Mouse (Mus musculus) limb, embryonic 13.5 days (tissue): ENCODE measurements at regions not wholly inside any gene's neighbourhood (a gene's known extent, or its start where the extent isn't known, plus 50 kb on each side); places are given as distances from the start of the nearest gene placed in this dataset.

Experiments
- ATAC-seq: fragments of 200-750 bp; cut with Nextera tagmentation; 2 replicates; pipeline ENCODE4 v1.8.0; 2017; ENCODE audit warnings: low read depth, moderate number of reproducible peaks, moderate TSS enrichment; ENCODE audit not compliant: low FRiP score
- H3K27ac ChIP-seq: fragments of 300-500 bp; sonication (generic); 2 replicates; pipeline ENCODE4 v1.5.1; 2015; ENCODE audit warnings: inconsistent platforms, mild to moderate bottlenecking, moderate library complexity
- H3K27me3 ChIP-seq: fragments of 300-500 bp; sonication (generic); 2 replicates; pipeline ENCODE4 v1.6.1; 2015; ENCODE audit warnings: mild to moderate bottlenecking, inconsistent platforms
- H3K36me3 ChIP-seq: fragments of 300-500 bp; sonication (generic); 2 replicates; pipeline ENCODE4 v1.6.1; 2015; ENCODE audit warnings: inconsistent platforms, mild to moderate bottlenecking, moderate library complexity
- H3K4me1 ChIP-seq: fragments of 300-500 bp; sonication (generic); 2 replicates; pipeline ENCODE4 v1.6.1; 2015; ENCODE audit warnings: inconsistent platforms
- H3K4me2 ChIP-seq: fragments of 300-500 bp; sonication (generic); replicated peaks from 2 replicates; pipeline ENCODE4 v1.6.1; 2015; ENCODE audit warnings: inconsistent platforms, mild to moderate bottlenecking, moderate library complexity
- H3K4me3 ChIP-seq: fragments of 300-500 bp; sonication (generic); 2 replicates; pipeline ENCODE4 v1.5.1; 2015; ENCODE audit warnings: moderate library complexity, mild to moderate bottlenecking, inconsistent platforms
- H3K9ac ChIP-seq: fragments of 300-500 bp; sonication (generic); 2 replicates; pipeline ENCODE4 v1.6.1; 2015; ENCODE audit warnings: mild to moderate bottlenecking, inconsistent platforms
- H3K9me3 ChIP-seq: fragments of 300-500 bp; sonication (generic); 2 replicates; pipeline ENCODE4 v1.6.1; 2016; ENCODE audit warnings: inconsistent platforms
- WGBS: fragments of 180-500 bp; shearing (Covaris S2); methylation state at CpG from one replicate; pipeline ENCODE4 v1.1.7; 2015; 5-methylcytosine and 5-hydroxymethylcytosine counted together

DNA sequence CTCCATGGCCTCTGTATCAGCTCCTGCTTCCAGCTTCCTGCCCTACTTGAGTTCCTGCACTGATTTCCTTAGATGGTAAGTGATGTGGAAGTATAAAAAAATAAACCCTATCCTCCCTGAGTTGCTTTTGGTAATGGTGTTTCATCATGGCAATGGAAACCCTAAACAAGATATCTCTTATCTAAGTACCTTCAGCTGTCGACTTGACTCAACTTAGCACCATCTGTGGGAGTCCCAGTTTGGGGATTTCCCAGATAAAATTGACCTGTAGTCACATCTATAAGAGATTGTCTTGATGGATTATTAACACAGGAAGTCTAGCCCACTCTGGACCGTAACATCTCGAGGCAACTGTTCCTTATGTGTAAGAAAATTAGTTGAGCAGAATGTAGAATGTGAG lies 570.2 kb upstream of the Gm10306 start:
- H3K9ac ChIP-seq: no peak overlapping the region
- H3K4me1 ChIP-seq: no peaks in the 10 kb centered on the region
- no peak overlapping the region for H3K4me2 ChIP-seq
- WGBS: 83% methylated on average over 3 of the region's 3 CpGs
- no peak overlapping the region for H3K27ac ChIP-seq
- no peaks in the 10 kb centered on the region for H3K9me3 ChIP-seq
- no peak for ATAC-seq
- no peak overlapping the region for H3K4me3 ChIP-seq
- H3K36me3 ChIP-seq: no peaks in the 10 kb centered on the region
- no peaks in the 10 kb centered on the region for H3K27me3 ChIP-seq

- Histone ChIP-seq H3K9me3 (no peaks in the 10 kb centered on the region), H3K27me3 (no peaks in the 10 kb centered on the region), H3K4me1 (no peaks in the 10 kb centered on the region), H3K4me3 (no peak overlapping the region), H3K36me3 (no peaks in the 10 kb centered on the region), H3K27ac (no peak overlapping the region), H3K9ac (no peak overlapping the region), H3K4me2 (no peak overlapping the region)
- 64% methylated on average over 7 of the region's 7 CpGs for WGBS
- no peak for ATAC-seq
These were observed 566.0 kb upstream of the Gm10306 start for GRCm38 (mm10) chr4:93990273-93990869.

GRCm38 (mm10) chr4:94005818-94006217 lies 550.5 kb upstream of the Gm10306 start:
- no peak overlapping the region for H3K27ac ChIP-seq
- WGBS: 87% methylated on average over 1 of the region's 1 CpGs
- no peak overlapping the region for H3K9ac ChIP-seq
- no peaks in the 10 kb centered on the region for H3K36me3 ChIP-seq
- H3K4me1 ChIP-seq: no peaks in the 10 kb centered on the region
- H3K4me3 ChIP-seq: no peak overlapping the region
- no peaks in the 10 kb centered on the region for H3K27me3 ChIP-seq
- no peak overlapping the region for H3K4me2 ChIP-seq
- no peaks in the 10 kb centered on the region for H3K9me3 ChIP-seq
- no peak for ATAC-seq

DNA sequence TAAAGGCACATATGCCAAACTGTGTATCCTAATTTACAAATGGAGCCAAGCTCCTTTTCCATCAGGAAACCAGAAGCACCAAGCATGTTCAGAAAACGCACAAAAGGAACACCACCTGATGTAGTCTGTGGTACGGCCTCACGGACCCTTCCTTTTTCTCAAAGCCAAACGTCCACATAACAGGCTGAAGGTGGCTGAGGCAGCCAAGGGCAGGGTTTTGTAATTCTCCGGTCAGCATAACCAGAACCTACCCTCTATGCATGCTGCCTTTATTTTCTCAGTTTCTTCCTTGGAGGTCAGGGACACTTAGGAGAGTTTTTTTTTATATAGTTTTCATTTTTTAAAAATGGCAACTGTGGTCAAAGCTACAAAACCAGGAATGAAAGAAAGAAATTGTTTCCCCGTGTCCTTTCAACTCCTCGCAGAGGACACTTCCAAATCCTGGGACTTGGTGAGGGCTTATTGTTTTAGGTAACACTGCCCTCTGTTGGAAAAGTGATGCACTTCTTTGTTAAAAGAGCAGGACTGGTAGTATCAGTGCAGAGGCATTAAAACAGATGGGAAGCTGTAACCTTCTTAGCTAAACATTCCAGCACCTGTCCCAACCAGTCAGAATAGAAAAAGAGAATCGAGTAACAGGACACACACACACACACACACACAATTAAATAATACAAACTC lies 549.1 kb upstream of the Gm10306 start:
- no peak overlapping the region for H3K9ac ChIP-seq
- no peaks in the 10 kb centered on the region for H3K27me3 ChIP-seq
- 45% methylated on average over 8 of the region's 8 CpGs for WGBS
- peak; percentile 94 for ATAC-seq
- H3K4me1 ChIP-seq: no peaks in the 10 kb centered on the region
- no peak overlapping the region for H3K4me3 ChIP-seq
- no peaks in the 10 kb centered on the region for H3K36me3 ChIP-seq
- no peak overlapping the region for H3K27ac ChIP-seq
- no peaks in the 10 kb centered on the region for H3K9me3 ChIP-seq
- H3K4me2 ChIP-seq: no peak overlapping the region

- no peak for ATAC-seq
- Histone ChIP-seq H3K27me3 (no peaks in the 10 kb centered on the region), H3K4me1 (no peaks in the 10 kb centered on the region), H3K9me3 (no peaks in the 10 kb centered on the region), H3K4me2 (no peak overlapping the region), H3K36me3 (no peaks in the 10 kb centered on the region), H3K9ac (no peak overlapping the region), H3K27ac (no peak overlapping the region), H3K4me3 (no peak overlapping the region)
- 91% methylated on average over 2 of the region's 2 CpGs for WGBS
These were observed 540.6 kb upstream of the Gm10306 start for GRCm38 (mm10) chr4:94015713-94016112.

DNA sequence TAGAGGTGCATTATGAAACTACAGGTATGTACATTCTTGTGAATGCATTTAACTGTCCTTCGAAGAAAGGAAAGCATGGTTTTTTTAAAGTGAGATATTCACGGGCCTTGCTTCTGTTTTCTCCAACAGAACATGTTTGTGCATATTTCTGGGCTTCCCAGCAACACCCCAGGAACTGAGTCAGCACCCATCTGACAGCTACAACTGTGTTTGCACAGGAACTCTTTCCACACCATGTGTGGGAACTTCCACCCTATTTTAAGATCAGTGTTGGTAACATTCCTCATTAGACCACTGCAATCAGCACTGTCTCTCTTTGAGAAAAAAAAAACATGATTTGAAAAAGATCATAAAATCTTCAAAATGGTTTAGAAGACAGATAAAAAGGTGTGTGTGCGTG lies 538.6 kb upstream of the Gm10306 start:
- no peak overlapping the region for H3K27ac ChIP-seq
- H3K27me3 ChIP-seq: no peaks in the 10 kb centered on the region
- no peaks in the 10 kb centered on the region for H3K4me1 ChIP-seq
- H3K9ac ChIP-seq: no peak overlapping the region
- H3K36me3 ChIP-seq: no peaks in the 10 kb centered on the region
- H3K4me3 ChIP-seq: no peak overlapping the region
- 81% methylated on average over 3 of the region's 3 CpGs for WGBS
- no peaks in the 10 kb centered on the region for H3K9me3 ChIP-seq
- no peak for ATAC-seq
- no peak overlapping the region for H3K4me2 ChIP-seq

DNA sequence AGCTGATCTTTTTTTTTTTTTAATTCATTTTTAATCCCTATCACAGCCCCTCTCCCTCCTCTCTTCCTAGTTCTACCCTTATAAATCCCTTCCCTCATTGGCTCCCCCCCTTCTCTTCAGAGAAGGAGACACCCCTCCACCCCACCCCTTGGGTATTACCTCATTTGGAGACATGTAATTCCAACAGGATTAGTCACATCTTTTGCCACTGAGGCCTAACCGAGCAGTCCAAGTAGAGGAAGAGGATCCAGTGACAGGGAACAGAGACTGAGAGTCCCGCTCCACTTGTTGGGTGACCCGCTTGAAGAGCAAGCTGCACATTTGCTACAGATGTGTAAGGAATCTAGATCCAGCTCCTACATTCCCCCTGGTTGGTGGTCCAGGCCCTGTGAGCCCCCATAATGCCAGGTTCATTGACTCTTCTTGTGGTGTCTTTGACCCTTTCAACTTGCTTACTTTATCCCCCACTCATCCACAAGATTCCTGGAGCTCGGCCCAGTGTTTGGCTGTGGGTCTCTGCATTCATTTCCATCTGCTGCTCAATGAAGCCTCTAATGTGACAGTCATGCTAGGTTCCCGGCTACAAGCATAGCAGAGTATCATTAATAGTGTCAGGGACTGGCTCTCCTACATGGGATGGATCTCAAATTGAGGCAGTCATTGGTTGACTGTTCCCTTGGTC lies 506.6 kb upstream of the Gm10306 start:
- Histone ChIP-seq H3K36me3 (no peaks in the 10 kb centered on the region), H3K27ac (no peak overlapping the region), H3K9me3 (no peaks in the 10 kb centered on the region), H3K9ac (no peak overlapping the region), H3K4me2 (no peak overlapping the region), H3K4me1 (no peaks in the 10 kb centered on the region), H3K27me3 (no peaks in the 10 kb centered on the region), H3K4me3 (no peak overlapping the region)
- ATAC-seq: no peak
- 80% methylated on average over 5 of the region's 5 CpGs for WGBS

DNA sequence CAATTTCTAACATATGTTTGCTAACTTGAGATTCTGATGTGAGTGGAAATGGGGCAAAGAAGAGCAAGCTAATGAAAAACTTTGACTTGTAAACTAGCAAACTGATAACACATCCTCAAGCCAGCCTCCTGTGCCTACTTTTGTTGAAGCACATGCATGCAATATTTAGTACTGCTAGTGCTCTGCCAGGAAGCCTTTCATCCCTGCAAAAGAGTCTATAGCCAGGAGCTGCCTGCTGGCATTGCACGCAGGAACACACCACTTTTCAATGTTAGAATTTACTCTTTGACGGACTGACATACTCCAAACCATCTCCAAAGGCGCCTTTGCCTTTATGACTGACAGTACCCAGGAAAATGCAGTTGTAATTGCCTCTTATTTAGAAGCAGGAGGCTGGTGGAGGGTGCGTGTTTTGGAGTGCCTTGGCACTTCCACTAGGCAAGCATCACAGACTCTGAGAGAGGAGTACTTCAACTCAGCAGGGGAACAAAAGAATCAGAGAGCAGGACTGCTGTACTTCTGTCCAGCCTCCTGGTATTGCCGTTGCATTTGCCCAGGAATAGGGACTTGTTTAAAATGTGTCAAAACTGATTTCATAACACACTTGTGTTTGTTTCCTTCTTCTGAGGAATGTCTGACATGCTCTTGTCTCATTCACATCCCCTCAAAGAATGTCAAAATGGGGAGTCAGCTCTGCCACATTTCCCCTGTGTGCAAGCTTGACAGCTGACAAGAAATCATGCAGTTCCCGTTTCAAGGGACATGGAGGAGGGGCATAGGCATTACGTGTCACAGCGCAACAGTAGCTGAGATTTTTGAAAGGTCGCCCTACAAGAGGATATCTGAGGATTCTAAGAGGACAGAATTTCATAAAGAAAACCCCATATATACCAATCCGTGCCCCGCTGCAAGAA lies 503.8 kb upstream of the Gm10306 start:
- no peaks in the 10 kb centered on the region for H3K9me3 ChIP-seq
- no peak overlapping the region for H3K4me2 ChIP-seq
- H3K4me1 ChIP-seq: no peaks in the 10 kb centered on the region
- H3K36me3 ChIP-seq: no peaks in the 10 kb centered on the region
- no peak overlapping the region for H3K4me3 ChIP-seq
- no peaks in the 10 kb centered on the region for H3K27me3 ChIP-seq
- no peak for ATAC-seq
- WGBS: 77% methylated on average over 11 of the region's 11 CpGs
- no peak overlapping the region for H3K27ac ChIP-seq
- no peak overlapping the region for H3K9ac ChIP-seq

DNA sequence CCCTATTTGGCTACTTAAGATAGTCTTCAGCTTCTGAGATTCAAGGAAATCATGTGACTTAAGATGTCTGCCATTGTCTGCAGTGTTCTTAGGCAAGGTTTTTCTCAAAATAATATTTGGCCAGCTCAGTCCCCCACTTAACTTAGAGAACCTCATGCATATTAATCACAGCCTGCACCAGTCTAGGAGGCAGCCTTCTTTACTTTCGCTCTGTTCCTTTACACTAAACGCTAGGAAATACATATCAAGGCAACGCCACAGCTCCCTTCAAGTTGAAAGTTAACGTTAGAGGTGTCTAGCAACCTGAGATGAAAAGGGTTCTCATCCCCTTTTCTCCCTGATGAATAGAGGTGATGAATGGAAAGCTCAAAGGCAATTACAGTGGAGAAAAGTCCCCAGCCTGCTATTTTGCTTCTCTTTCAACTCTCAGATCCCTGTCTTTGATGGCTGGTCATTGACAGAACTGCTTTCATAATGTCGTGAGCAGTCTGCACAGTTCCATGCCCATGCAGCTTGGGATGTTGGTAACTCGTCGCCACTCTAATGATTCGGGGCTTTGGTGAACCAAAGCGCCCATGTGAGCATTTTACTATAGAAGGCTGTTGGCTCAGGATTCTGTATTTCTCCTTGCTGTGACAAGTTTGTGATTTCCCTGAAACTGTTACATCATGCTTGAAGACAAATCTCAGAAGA lies 483.0 kb upstream of the Gm10306 start:
- H3K9ac ChIP-seq: no peak overlapping the region
- H3K27me3 ChIP-seq: no peaks in the 10 kb centered on the region
- H3K4me3 ChIP-seq: no peak overlapping the region
- no peak overlapping the region for H3K27ac ChIP-seq
- 72% methylated on average over 9 of the region's 9 CpGs for WGBS
- H3K4me2 ChIP-seq: no peak overlapping the region
- H3K4me1 ChIP-seq: no peaks in the 10 kb centered on the region
- H3K9me3 ChIP-seq: no peaks in the 10 kb centered on the region
- H3K36me3 ChIP-seq: no peaks in the 10 kb centered on the region
- no peak for ATAC-seq

DNA sequence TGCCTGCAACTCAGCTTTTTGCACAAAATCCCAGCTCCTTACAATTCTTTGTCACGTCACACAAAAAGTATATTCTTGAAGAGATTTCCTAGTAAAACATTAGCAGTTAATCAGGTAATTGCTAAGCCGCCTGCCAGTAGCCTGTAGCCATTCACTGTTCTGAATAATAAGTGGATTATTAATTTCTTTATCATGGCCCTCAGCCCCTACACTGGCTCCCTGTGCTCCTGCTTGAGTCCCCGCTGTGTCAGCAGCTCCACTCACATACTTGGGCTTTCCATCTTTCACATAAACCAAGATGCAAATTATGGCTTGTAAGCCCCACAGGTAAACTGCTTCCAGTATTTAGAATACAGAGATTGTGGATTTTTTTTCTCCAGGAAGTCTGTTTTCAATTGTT lies 473.5 kb upstream of the Gm10306 start:
- Histone ChIP-seq H3K4me1 (no peaks in the 10 kb centered on the region), H3K36me3 (no peaks in the 10 kb centered on the region), H3K4me2 (no peak overlapping the region), H3K9ac (no peak overlapping the region), H3K27ac (no peak overlapping the region), H3K9me3 (no peaks in the 10 kb centered on the region), H3K27me3 (no peaks in the 10 kb centered on the region), H3K4me3 (no peak overlapping the region)
- 47% methylated on average over 3 of the region's 3 CpGs for WGBS
- ATAC-seq: no peak

DNA sequence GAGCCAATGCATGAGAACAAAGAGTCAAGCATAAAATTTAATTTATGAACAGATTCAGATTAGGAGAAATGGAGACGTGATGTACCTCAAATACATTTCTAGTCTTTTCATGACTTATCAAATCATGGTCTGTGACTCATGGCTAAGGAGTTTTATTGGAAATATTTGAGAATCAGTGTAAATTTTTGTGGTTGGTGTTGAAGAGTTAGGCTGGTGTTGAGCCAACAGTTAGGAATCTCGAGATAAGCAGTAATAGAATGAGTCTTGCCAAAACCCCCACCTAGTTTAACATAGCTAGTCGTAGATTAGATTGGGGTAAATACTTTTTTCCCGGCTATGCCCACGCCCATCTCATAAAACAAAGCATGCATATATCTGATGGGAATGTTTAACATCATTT lies 462.0 kb upstream of the Gm10306 start:
- Histone ChIP-seq H3K36me3 (no peaks in the 10 kb centered on the region), H3K27me3 (no peaks in the 10 kb centered on the region), H3K9ac (no peak overlapping the region), H3K27ac (no peak overlapping the region), H3K4me1 (no peaks in the 10 kb centered on the region), H3K4me2 (no peak overlapping the region), H3K9me3 (no peaks in the 10 kb centered on the region), H3K4me3 (no peak overlapping the region)
- ATAC-seq: no peak; the same call in 1 of the 2 replicates
- 63% methylated on average over 5 of the region's 5 CpGs for WGBS
